Mouse (Mus musculus): Measurements from ENCODE around the gene Asf1b. TPM values are rescaled to one million over a fixed set of nuclear protein-coding genes. Genes with fewer than 3 reads are reported as not detected.

Gene Asf1b
- polyA plus RNA-seq, 1 experiment from 2014 or later, result 24.1 TPM

GRCm38 (mm10) chr8:84015833-84016232 lies 60.5 kb downstream of the Asf1b start:
- DNase-seq (ENCODE audit: low read depth, low spot score) (no peak), ATAC-seq (no peak)
- TF ChIP-seq CTCF (IDR thresholded peaks at IDR 0.05), result no peak
- CTCF ChIA-PET, result no interaction called here
- in situ Hi-C loops (cut with MboI; ENCODE audit: low pct_unique_long_range_greater_than_20kb), result loop anchor here (25.0 kb wide), 1 partner anchor 646 kb away; the partner anchor contains the start of gene Ier2
- no peaks in the 10 kb centered on the region for H3K27me3 ChIP-seq
- POLR2A ChIA-PET, result no interaction called here

- no peaks in the 10 kb centered on the region for H3K27me3 ChIP-seq
- no peak for TF ChIP-seq CTCF (IDR thresholded peaks at IDR 0.05)
- ChIA-PET CTCF (interaction anchor here (1.1 kb wide), 1 partner anchor 9 kb away, joined by 4 read pairs; no protein-coding TSS in a partner anchor), POLR2A (interaction anchor here (0.7 kb wide), 1 partner anchor 203 kb away, joined by 4 read pairs; no protein-coding TSS in a partner anchor)
- in situ Hi-C loops (cut with MboI; ENCODE audit: low pct_unique_long_range_greater_than_20kb), result loop anchor here (25.0 kb wide), 1 partner anchor 643 kb away; the partner anchor contains the start of gene Ier2
- no peak for ATAC-seq
- DNase-seq (ENCODE audit: low read depth, low spot score), result no peak
Measured at GRCm38 (mm10) chr8:84019738-84020137, 64.4 kb downstream of the Asf1b start.

Other genes with a start within 250 kb of the Asf1b start
- 70.9 TPM for gene Ddx39, start 240.3 kb upstream of the Asf1b start, polyA plus RNA-seq (2021)
- 77.0 TPM for gene Adgre5, start 214.2 kb upstream of the Asf1b start, polyA plus RNA-seq (2021)
- 51.2 TPM for gene Adgrl1, start 55.4 kb upstream of the Asf1b start, polyA plus RNA-seq (2021)
- 0.82 TPM for gene Gm10644, start 302 bp upstream of the Asf1b start, polyA plus RNA-seq (2021)
- gene Prkaca, start 17.5 kb downstream of the Asf1b start, polyA plus RNA-seq (2021), result 102 TPM
- 42.5 TPM for gene Samd1, start 42.2 kb downstream of the Asf1b start, polyA plus RNA-seq (2021)
- 1.3 TPM for gene 1700067K01Rik, start 46.0 kb downstream of the Asf1b start, polyA plus RNA-seq (2021)
- 4.9 TPM for gene 2210011C24Rik, start 56.7 kb downstream of the Asf1b start, polyA plus RNA-seq (2021)
- 48.0 TPM for gene Palm3, start 66.0 kb downstream of the Asf1b start, polyA plus RNA-seq (2021)
- gene Il27ra, start 87.1 kb downstream of the Asf1b start, polyA plus RNA-seq (2021), result 0.18 TPM
- not detected for gene Rln3, start 89.5 kb downstream of the Asf1b start, polyA plus RNA-seq (2021)
- gene Gm10643, start 109.6 kb downstream of the Asf1b start, polyA plus RNA-seq (2021), result 3.1 TPM
- 14.2 TPM for gene Rfx1, start 111.3 kb downstream of the Asf1b start, polyA plus RNA-seq (2021)
- gene Dcaf15, start 149.3 kb downstream of the Asf1b start, polyA plus RNA-seq (2021), result 30.1 TPM
- 4.9 TPM for gene Podnl1, start 170.5 kb downstream of the Asf1b start, polyA plus RNA-seq (2021)
- 54.7 TPM for gene Cc2d1a, start 192.4 kb downstream of the Asf1b start, polyA plus RNA-seq (2021)
- gene 4930432K21Rik, start 192.5 kb downstream of the Asf1b start, polyA plus RNA-seq (2021), result 3.9 TPM
- 0.81 TPM for gene Nanos3, start 229.7 kb downstream of the Asf1b start, polyA plus RNA-seq (2021)

Measured in Patski (cell line).